Comparison of ENCODE assay signal across 9 mouse cellular contexts in genomic region chr19:58452941-58453551, GRCm38 (mm10). TPM values are rescaled to one million over a fixed set of nuclear protein-coding genes. Genes with fewer than 3 reads are reported as not detected.
DNase-seq lines count a peak whose midpoint lies in the region; ATAC-seq and TF ChIP-seq lines count a peak whose summit lies in the region.
"Had no signal": no experiment of that assay in that cellular context is flagged by ENCODE, and none has a peak within 500 bp of the region (broad histone marks: within the 10 kb centered on the region; RNA-seq: fewer than 3 reads in every experiment).

No protein-coding gene starts in this region.

- no peak for TF ChIP-seq EP300 in heart, postnatal 0 days (IDR thresholded peaks at IDR 0.05; ENCODE audit: low read depth)

- 10% methylated on average over 20 of the region's 20 CpGs for WGBS in lung, embryonic 14.5 days
- 19% methylated on average over 20 of the region's 20 CpGs for WGBS in lung, adult 2 months
- WGBS in forebrain, embryonic 10.5 days = 1% methylated on average over 20 of the region's 20 CpGs
- 10% methylated on average over 20 of the region's 20 CpGs for WGBS in heart, postnatal 0 days
- WGBS in limb, embryonic 10.5 days = 5% methylated on average over 20 of the region's 20 CpGs
- 3% methylated on average over 20 of the region's 20 CpGs for WGBS in neural tube, embryonic 11.5 days

- H3K4me1 ChIP-seq in lung, embryonic 14.5 days (ENCODE audit: insufficient read depth) = peaks cover 15% of the 10 kb centered on the region; the same call in 1 of the 2 replicates
- H3K4me1 ChIP-seq in lung, adult 2 months (ENCODE audit: control insufficient read depth, insufficient read depth, low read length) = peaks cover 6% of the 10 kb centered on the region
- H3K4me1 ChIP-seq in forebrain, embryonic 10.5 days = peaks cover 57% of the 10 kb centered on the region
- peaks cover 15% of the 10 kb centered on the region for H3K4me1 ChIP-seq in heart, postnatal 0 days (ENCODE audit: control insufficient read depth, insufficient read depth)
- peaks cover 65% of the 10 kb centered on the region for H3K4me1 ChIP-seq in limb, embryonic 10.5 days
- peaks cover 26% of the 10 kb centered on the region for H3K4me1 ChIP-seq in neural tube, embryonic 11.5 days (ENCODE audit: control insufficient read depth, insufficient read depth, low read length)

- peak; percentile 20; the same call in 1 of the 2 replicates for TF ChIP-seq CTCF in lung, embryonic 14.5 days (IDR thresholded peaks at IDR 0.05; ENCODE audit: low read depth)
- TF ChIP-seq CTCF in lung, adult 2 months (IDR thresholded peaks at IDR 0.05; ENCODE audit: insufficient read depth, low read length) = no peak
- no peak for TF ChIP-seq CTCF in heart, postnatal 0 days (IDR thresholded peaks at IDR 0.05; ENCODE audit: low read depth)

- H3K4me2 ChIP-seq in lung, embryonic 14.5 days = peak overlapping the region; percentile 96
- peak overlapping the region; percentile 97 for H3K4me2 ChIP-seq in heart, postnatal 0 days (ENCODE audit: low read depth, low read length)
- peak overlapping the region; percentile 97 for H3K4me2 ChIP-seq in neural tube, embryonic 11.5 days (ENCODE audit: low read depth)

- ATAC-seq in lung, embryonic 14.5 days (ENCODE audit: insufficient read depth) = 0 out of 2 replicates have a peak, but pooled peaks have one; percentile 10
- ATAC-seq in heart, postnatal 0 days (ENCODE audit: insufficient read depth, low read depth) = no peak
- no peak for ATAC-seq in neural tube, embryonic 11.5 days (ENCODE audit: insufficient read depth, low FRiP score, low TSS enrichment)

- H3K36me3 ChIP-seq in lung, embryonic 14.5 days (ENCODE audit: insufficient read depth) = no peaks in the 10 kb centered on the region
- no peaks in the 10 kb centered on the region for H3K36me3 ChIP-seq in forebrain, embryonic 10.5 days (replicated peaks)
- H3K36me3 ChIP-seq in heart, postnatal 0 days (replicated peaks; ENCODE audit: control insufficient read depth, insufficient read depth, low read length) = no peaks in the 10 kb centered on the region
- H3K36me3 ChIP-seq in limb, embryonic 10.5 days = no peaks in the 10 kb centered on the region
- no peaks in the 10 kb centered on the region for H3K36me3 ChIP-seq in neural tube, embryonic 11.5 days (ENCODE audit: control insufficient read depth, insufficient read depth, low read length)

- peak; percentile 34 for DNase-seq in lung, embryonic 14.5 days
- no peak for DNase-seq in lung, adult 2 months
- DNase-seq in forebrain, embryonic 10.5 days (ENCODE audit: extremely low spot score, low spot score) = peak; percentile 48
- no peak for DNase-seq in heart, postnatal 0 days (ENCODE audit: low spot score)
- DNase-seq in limb, embryonic 10.5 days (ENCODE audit: low spot score) = peak; percentile 55
- DNase-seq in neural tube, embryonic 11.5 days (ENCODE audit: low spot score) = peak; percentile 50
- DNase-seq in urinary bladder, postnatal 10 days (ENCODE audit: low spot score) = no peak
- DNase-seq in cerebellum, adult 9-11 months = no peak

- no peaks in the 10 kb centered on the region for H3K9me3 ChIP-seq in lung, embryonic 14.5 days (ENCODE audit: low read depth, low read length)
- H3K9me3 ChIP-seq in forebrain, embryonic 10.5 days = no peaks in the 10 kb centered on the region
- no peaks in the 10 kb centered on the region for H3K9me3 ChIP-seq in heart, postnatal 0 days (replicated peaks; ENCODE audit: control insufficient read depth, low read length)
- no peaks in the 10 kb centered on the region for H3K9me3 ChIP-seq in limb, embryonic 10.5 days (replicated peaks)
- H3K9me3 ChIP-seq in neural tube, embryonic 11.5 days (ENCODE audit: control insufficient read depth, low read length) = no peaks in the 10 kb centered on the region

- H3K9ac ChIP-seq in lung, embryonic 14.5 days = peak overlapping the region; percentile 38; the same call in 1 of the 2 replicates
- no peak overlapping the region for H3K9ac ChIP-seq in heart, postnatal 0 days (replicated peaks; ENCODE audit: low read depth, low read length)
- H3K9ac ChIP-seq in neural tube, embryonic 11.5 days (ENCODE audit: low read length) = peak overlapping the region; percentile 72

- peaks cover 37% of the 10 kb centered on the region for H3K27me3 ChIP-seq in lung, embryonic 14.5 days (ENCODE audit: insufficient read depth, low read length)
- peaks cover 91% of the 10 kb centered on the region for H3K27me3 ChIP-seq in forebrain, embryonic 10.5 days (ENCODE audit: poor library complexity, severe bottlenecking)
- H3K27me3 ChIP-seq in heart, postnatal 0 days (ENCODE audit: control insufficient read depth, insufficient read depth, low read length) = peaks cover 59% of the 10 kb centered on the region
- H3K27me3 ChIP-seq in limb, embryonic 10.5 days (ENCODE audit: low read depth, poor library complexity, severe bottlenecking) = peaks cover 79% of the 10 kb centered on the region
- peaks cover 11% of the 10 kb centered on the region for H3K27me3 ChIP-seq in neural tube, embryonic 11.5 days (ENCODE audit: control insufficient read depth, insufficient read depth, low read length)

- H3K4me3 ChIP-seq in lung, embryonic 14.5 days (ENCODE audit: low read depth, low read length) = peak overlapping the region; percentile 49
- no peak overlapping the region for H3K4me3 ChIP-seq in lung, adult 2 months (replicated peaks; ENCODE audit: extremely low read depth, low read depth, low read length)
- peak overlapping the region; percentile 66 for H3K4me3 ChIP-seq in forebrain, embryonic 10.5 days
- H3K4me3 ChIP-seq in heart, postnatal 0 days (ENCODE audit: low read depth, low read length) = peak overlapping the region; percentile 61
- H3K4me3 ChIP-seq in limb, embryonic 10.5 days = peak overlapping the region; percentile 62
- peak overlapping the region; percentile 57 for H3K4me3 ChIP-seq in neural tube, embryonic 11.5 days (ENCODE audit: low read depth, low read length)

- TF ChIP-seq POLR2A in lung, adult 2 months (IDR thresholded peaks at IDR 0.05; ENCODE audit: borderline replicate concordance, extremely low read depth, low read depth, low read length) = no peak

- no peak overlapping the region for H3K27ac ChIP-seq in lung, embryonic 14.5 days (ENCODE audit: low read depth)
- peak overlapping the region; percentile 79 for H3K27ac ChIP-seq in forebrain, embryonic 10.5 days
- H3K27ac ChIP-seq in heart, postnatal 0 days (ENCODE audit: low read depth) = no peak overlapping the region
- 0 out of 2 replicates have a peak overlapping the region, but pooled peaks have one; percentile 75 for H3K27ac ChIP-seq in limb, embryonic 10.5 days
- peak overlapping the region; percentile 73; the same call in 1 of the 2 replicates for H3K27ac ChIP-seq in neural tube, embryonic 11.5 days (ENCODE audit: low read depth, low read length)

RNA-seq across cellular contexts. Expression of gene Gfra1, which starts 2.7 kb away (rescaled TPM):
- 6.7 and 7.7 TPM in 2 replicates for polyA plus RNA-seq in lung, embryonic 14.5 days (2014; fragmentation: Nextera tagmentation; extraction: Ambion mirVana)
- polyA plus RNA-seq in lung, adult 2 months (2012; rRNA removed) = 4.9 and 7.8 TPM in 2 replicates
- 5.2 and 6.3 TPM in 2 replicates for polyA plus RNA-seq in forebrain, embryonic 10.5 days (2016; fragmentation: Nextera tagmentation; extraction: Ambion mirVana)
- total RNA-seq in heart, postnatal 0 days (2014; rRNA removed; ENCODE audit: low replicate concordance) = 0.65 and 5.0 TPM in 2 replicates
- 0.63 and 0.99 TPM in 2 replicates for polyA plus RNA-seq in heart, postnatal 0 days (2015; fragmentation: Nextera tagmentation; extraction: Ambion mirVana)
- 3.0 and 5.1 TPM in 2 replicates for polyA plus RNA-seq in limb, embryonic 10.5 days (2016; fragmentation: Nextera tagmentation; extraction: Ambion mirVana)
- polyA plus RNA-seq in neural tube, embryonic 11.5 days (2014; fragmentation: Nextera tagmentation; extraction: Ambion mirVana) = 39.5 and 40.4 TPM in 2 replicates

RNA-seq across cellular contexts. Expression of gene Ccdc172, which starts 58.7 kb away (rescaled TPM):
- not detected in 2 replicates for polyA plus RNA-seq in lung, embryonic 14.5 days (2014; fragmentation: Nextera tagmentation; extraction: Ambion mirVana)
- not detected in 2 replicates for polyA plus RNA-seq in lung, adult 2 months (2012; rRNA removed)
- not detected in 2 replicates for polyA plus RNA-seq in forebrain, embryonic 10.5 days (2016; fragmentation: Nextera tagmentation; extraction: Ambion mirVana)
- total RNA-seq in heart, postnatal 0 days (2014; rRNA removed; ENCODE audit: low replicate concordance) = not detected in 2 replicates
- polyA plus RNA-seq in heart, postnatal 0 days (2015; fragmentation: Nextera tagmentation; extraction: Ambion mirVana) = not detected in 2 replicates
- polyA plus RNA-seq in limb, embryonic 10.5 days (2016; fragmentation: Nextera tagmentation; extraction: Ambion mirVana) = not detected in 2 replicates
- polyA plus RNA-seq in neural tube, embryonic 11.5 days (2014; fragmentation: Nextera tagmentation; extraction: Ambion mirVana) = not detected in 2 replicates
- polyA plus RNA-seq: large intestine, adult 2 months had no signal

Comparison
In these comparisons a context has a peak if more than half of its experiments do, and no peak if none do; other contexts are left out.
1. DNase-seq: peak in lung, embryonic 14.5 days (single experiment), forebrain, embryonic 10.5 days (single experiment), limb, embryonic 10.5 days (single experiment) and neural tube, embryonic 11.5 days (single experiment); none in lung, adult 2 months (single experiment), heart, postnatal 0 days (single experiment), urinary bladder, postnatal 10 days (single experiment) and cerebellum, adult 9-11 months (single experiment).
2. H3K27ac ChIP-seq: peak in forebrain, embryonic 10.5 days (single experiment), limb, embryonic 10.5 days (single experiment) and neural tube, embryonic 11.5 days (single experiment); none in lung, embryonic 14.5 days (single experiment) and heart, postnatal 0 days (single experiment).
3. Peak in every context shown above with its lines, with median percentiles within 50 percentile points of each other: H3K4me2 ChIP-seq.